Mouse (Mus musculus): ENCODE measurements around the gene Zfp961. TPM values are rescaled to one million over a fixed set of nuclear protein-coding genes. Genes with fewer than 3 reads are reported as not detected.

Gene Zfp961
- total and polyA plus RNA-seq, 3 experiments, result 5.9 to 21.4 (median 14.9) TPM

GRCm38 (mm10) chr8:71965166-71965565 is 14.3 kb downstream of the Zfp961 start:
- Histone ChIP-seq H3K27me3 (replicated peaks) (no peaks in the 10 kb centered on the region), H3K4me1 (ENCODE audit: control insufficient read depth in 1 of 2, insufficient read depth in 2 of 2) (peaks cover 0 to 15% of the 10 kb centered on the region in 2 experiments; a peak in 2 of 4 replicates), H3K27ac (ENCODE audit: insufficient read depth, low read depth) (no peak overlapping the region), H3K9me3 (replicated peaks; ENCODE audit: low read length) (peaks cover 19% of the 10 kb centered on the region), H3K4me2 (ENCODE audit: insufficient read depth, low read depth, poor library complexity, severe bottlenecking) (no peak overlapping the region), H3K9ac (ENCODE audit: insufficient read depth, low read depth) (no peak overlapping the region), H3K36me3 (replicated peaks in 1 of 2; ENCODE audit: control insufficient read depth in 1 of 2, insufficient read depth in 1 of 2, low read length in 1 of 2) (peaks cover 33 to 84% of the 10 kb centered on the region in 2 experiments), H3K79me2 (replicated peaks; ENCODE audit: control insufficient read depth, extremely low read depth, insufficient read depth, poor library complexity, severe bottlenecking) (peaks cover under 1% of the 10 kb centered on the region; the same call in 1 of the 2 replicates), H3K4me3 (replicated peaks in 1 of 3; ENCODE audit: low read depth in 2 of 3, low read length in 2 of 3, poor library complexity in 1 of 3) (no peak overlapping the region)
- dilution Hi-C loops (cut with MboI; ENCODE audit: extremely low pct_ligation_motif_present, extremely low pct_unique_long_range_greater_than_20kb, low sequenced_read_pairs), result no loop called here
- in situ Hi-C loops (cut with MboI; ENCODE audit: low pct_ligation_motif_present, low pct_unique_long_range_greater_than_20kb, low sequenced_read_pairs), result no loop called here
- no peak for DNase-seq (ENCODE audit: extremely low read depth)
- TF ChIP-seq RAD21 (IDR thresholded peaks at IDR 0.05; ENCODE audit: low read depth, low read length) (no peak), USF2 (conservative IDR thresholded peaks at IDR 0.05; ENCODE audit: low read depth, low read length) (no peak), NRF1 (IDR thresholded peaks at IDR 0.05; ENCODE audit: low read depth, low read length) (no peak), SIN3A (IDR thresholded peaks at IDR 0.05; ENCODE audit: low read length) (no peak), MAX (IDR thresholded peaks at IDR 0.05; ENCODE audit: low read length) (no peak), IRF4 (IDR thresholded peaks at IDR 0.05; ENCODE audit: low read depth, low read length) (no peak)

- dilution Hi-C loops (cut with MboI; ENCODE audit: extremely low pct_ligation_motif_present, extremely low pct_unique_long_range_greater_than_20kb, low sequenced_read_pairs), result no loop called here
- no peaks in the 10 kb centered on the region; the same call in 1 of the 2 replicates for H3K79me2 ChIP-seq (replicated peaks; ENCODE audit: control insufficient read depth, extremely low read depth, insufficient read depth, poor library complexity, severe bottlenecking)
- H3K4me1 ChIP-seq (ENCODE audit: control insufficient read depth in 1 of 2, insufficient read depth in 2 of 2), result peaks cover 0 to 5% of the 10 kb centered on the region in 2 experiments; a peak in 1 of 4 replicates
- in situ Hi-C loops (cut with MboI; ENCODE audit: low pct_ligation_motif_present, low pct_unique_long_range_greater_than_20kb, low sequenced_read_pairs), result no loop called here
- no peaks in the 10 kb centered on the region for H3K27me3 ChIP-seq (replicated peaks)
- H3K9ac ChIP-seq (ENCODE audit: insufficient read depth, low read depth), result no peak overlapping the region
- TF ChIP-seq JUND (conservative IDR thresholded peaks at IDR 0.05; ENCODE audit: low read depth, low read length) (no peak), RAD21 (IDR thresholded peaks at IDR 0.05; ENCODE audit: low read depth, low read length) (peak; percentile 27), CTCF (conservative IDR thresholded peaks at IDR 0.05 in 1 of 2, IDR thresholded peaks at IDR 0.05 in 1 of 2; ENCODE audit: low read depth in 2 of 2, low read length in 2 of 2) (peak in 1 of 2 experiments; percentile 38; a peak in 2 of 4 replicates), SMC3 (IDR thresholded peaks at IDR 0.05; ENCODE audit: low read depth, low read length) (peak; percentile 22; the same call in 1 of the 2 replicates), ELF1 (IDR thresholded peaks at IDR 0.05; ENCODE audit: low read depth, low read length) (no peak)
- no peak overlapping the region for H3K4me3 ChIP-seq (replicated peaks in 1 of 3; ENCODE audit: low read depth in 2 of 3, low read length in 2 of 3, poor library complexity in 1 of 3)
- DNase-seq (ENCODE audit: extremely low read depth), result no peak
- no peak overlapping the region for H3K4me2 ChIP-seq (ENCODE audit: insufficient read depth, low read depth, poor library complexity, severe bottlenecking)
- peaks cover 33 to 82% of the 10 kb centered on the region in 2 experiments for H3K36me3 ChIP-seq (replicated peaks in 1 of 2; ENCODE audit: control insufficient read depth in 1 of 2, insufficient read depth in 1 of 2, low read length in 1 of 2)
- peaks cover 19% of the 10 kb centered on the region for H3K9me3 ChIP-seq (replicated peaks; ENCODE audit: low read length)
- no peak overlapping the region for H3K27ac ChIP-seq (ENCODE audit: insufficient read depth, low read depth)
Observed at GRCm38 (mm10) chr8:71966411-71966810, 15.6 kb downstream of the Zfp961 start.

DNA sequence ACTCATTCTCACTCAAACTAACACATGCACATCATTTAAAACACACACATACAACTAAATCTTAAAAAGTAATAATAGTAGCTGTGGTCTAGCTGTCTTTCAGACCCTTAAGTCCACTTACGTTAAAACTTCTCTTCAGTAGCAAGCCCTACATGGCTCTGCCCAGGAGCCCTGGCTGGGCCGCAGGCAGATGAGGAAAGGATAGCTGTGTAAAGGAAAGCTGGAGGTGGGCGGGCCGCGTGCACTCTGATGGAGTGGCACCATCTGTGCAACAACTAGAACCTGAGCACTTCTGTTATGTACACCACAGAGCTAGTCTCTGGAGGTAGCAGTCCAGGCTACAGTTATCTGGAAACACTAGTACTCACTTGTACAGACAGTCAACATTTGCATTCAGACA is 16.4 kb downstream of the Zfp961 start:
- H3K27ac ChIP-seq (ENCODE audit: insufficient read depth, low read depth), result no peak overlapping the region
- peaks cover 19% of the 10 kb centered on the region for H3K9me3 ChIP-seq (replicated peaks; ENCODE audit: low read length)
- TF ChIP-seq SMC3 (IDR thresholded peaks at IDR 0.05; ENCODE audit: low read depth, low read length), result no peak
- no peak for TF ChIP-seq USF2 (conservative IDR thresholded peaks at IDR 0.05; ENCODE audit: low read depth, low read length)
- TF ChIP-seq HCFC1 (IDR thresholded peaks at IDR 0.05; ENCODE audit: low read depth, low read length), result no peak
- no peak for TF ChIP-seq ZMIZ1 (IDR thresholded peaks at IDR 0.05; ENCODE audit: low read depth, low read length)
- no peak for TF ChIP-seq ZC3H11A (IDR thresholded peaks at IDR 0.05; ENCODE audit: low read depth, low read length)
- H3K27me3 ChIP-seq (replicated peaks), result no peaks in the 10 kb centered on the region
- peaks cover 33 to 77% of the 10 kb centered on the region in 2 experiments for H3K36me3 ChIP-seq (replicated peaks in 1 of 2; ENCODE audit: control insufficient read depth in 1 of 2, insufficient read depth in 1 of 2, low read length in 1 of 2)
- no peak overlapping the region for H3K9ac ChIP-seq (ENCODE audit: insufficient read depth, low read depth)
- DNase-seq (ENCODE audit: extremely low read depth), result no peak
- no peaks in the 10 kb centered on the region; the same call in 1 of the 2 replicates for H3K79me2 ChIP-seq (replicated peaks; ENCODE audit: control insufficient read depth, extremely low read depth, insufficient read depth, poor library complexity, severe bottlenecking)
- dilution Hi-C loops (cut with MboI; ENCODE audit: extremely low pct_ligation_motif_present, extremely low pct_unique_long_range_greater_than_20kb, low sequenced_read_pairs), result no loop called here
- in situ Hi-C loops (cut with MboI; ENCODE audit: low pct_ligation_motif_present, low pct_unique_long_range_greater_than_20kb, low sequenced_read_pairs), result no loop called here
- no peaks in the 10 kb centered on the region for H3K4me1 ChIP-seq (ENCODE audit: control insufficient read depth in 1 of 2, insufficient read depth in 2 of 2)
- no peak overlapping the region for H3K4me2 ChIP-seq (ENCODE audit: insufficient read depth, low read depth, poor library complexity, severe bottlenecking)
- H3K4me3 ChIP-seq (replicated peaks in 1 of 3; ENCODE audit: low read depth in 2 of 3, low read length in 2 of 3, poor library complexity in 1 of 3), result no peak overlapping the region

Measured in CH12.LX (cell line).